Mouse (Mus musculus) Patski (cell line): Measurements from ENCODE around the gene Pigb. TPM values are rescaled to one million over a fixed set of nuclear protein-coding genes. Genes with fewer than 3 reads are reported as not detected.
"Not testable (repeated sequence)": the region's sequence is repeated elsewhere in the genome, so short reads cannot be mapped to it uniquely, and the experiment has no call there.

Experiments used
- ATAC-seq: fragments of 100-300 bp; one replicate; pipeline ENCODE4 v1.8.0; 2021
- CTCF ChIA-PET: fragments of 350-600 bp; sonication (Branson Sonifier 250); formaldehyde crosslinking; loops from one replicate; lab custom pipeline; 2022; ENCODE audit warnings: inconsistent platforms; lab: Charles Lee
- POLR2A ChIA-PET: fragments of 350-600 bp; sonication (Branson Sonifier 250); formaldehyde crosslinking; loops from one replicate; lab custom pipeline; 2022; ENCODE audit warnings: antibody characterized with exemption, inconsistent platforms; lab: Charles Lee
- DNase-seq: peaks from one replicate; pipeline ENCODE4 v3.0.0-alpha.2; 2011; ENCODE audit warnings: low read depth, low spot score
- H3K27me3 ChIP-seq: fragments of 371-371 bp; one replicate; pipeline ENCODE4 v1.5.1; 2021
- CTCF ChIP-seq: fragments of 100-300 bp; IDR thresholded peaks from one replicate; pipeline ENCODE4 v1.5.1; 2021
- in situ Hi-C: fragments of 300-500 bp; cut with MboI; formaldehyde crosslinking; loops from 3 replicates; pipeline ENCODE4 v1.11.1; 2018; ENCODE audit warnings: low pct_unique_long_range_greater_than_20kb, mixed read lengths
- polyA plus RNA-seq: library from polyadenylated mRNA; unstranded; gene quantifications from one replicate; pipeline ENCODE4 v1.2.3, GENCODE M21; 2021

Pigb gene
- 23.3 TPM for polyA plus RNA-seq

DNA sequence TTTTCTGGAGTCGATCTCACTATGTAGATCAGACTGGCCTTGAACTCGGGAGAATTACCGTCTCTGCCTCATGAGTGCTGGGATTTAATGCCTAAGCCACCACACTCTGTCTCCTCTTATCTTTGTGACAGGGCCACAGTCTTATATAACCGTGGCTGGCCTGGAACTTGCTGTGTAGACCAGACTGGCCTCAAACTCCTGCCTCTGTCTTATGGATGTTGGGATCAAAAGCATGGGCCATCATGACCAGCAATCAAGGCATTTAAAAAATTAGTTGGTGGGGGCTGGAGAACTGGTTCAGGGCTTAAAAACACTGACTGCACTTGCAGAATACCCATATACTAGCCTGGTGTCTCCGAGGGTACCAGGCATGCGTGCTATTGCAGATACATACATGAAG, at the start of gene Pigb:
Pigb (minus strand) TSS at position 299 of the 400 bp plus-strand sequence.
- ChIA-PET POLR2A (no interaction called here), CTCF (no interaction called here)
- H3K27me3 ChIP-seq, result no peaks in the 10 kb centered on the region
- in situ Hi-C loops, result loop anchor here (5.0 kb wide), 1 partner anchor 52 kb away; no protein-coding TSS in a partner anchor
- no peak for ATAC-seq
- no peak for DNase-seq
- TF ChIP-seq CTCF, result no peak

DNA sequence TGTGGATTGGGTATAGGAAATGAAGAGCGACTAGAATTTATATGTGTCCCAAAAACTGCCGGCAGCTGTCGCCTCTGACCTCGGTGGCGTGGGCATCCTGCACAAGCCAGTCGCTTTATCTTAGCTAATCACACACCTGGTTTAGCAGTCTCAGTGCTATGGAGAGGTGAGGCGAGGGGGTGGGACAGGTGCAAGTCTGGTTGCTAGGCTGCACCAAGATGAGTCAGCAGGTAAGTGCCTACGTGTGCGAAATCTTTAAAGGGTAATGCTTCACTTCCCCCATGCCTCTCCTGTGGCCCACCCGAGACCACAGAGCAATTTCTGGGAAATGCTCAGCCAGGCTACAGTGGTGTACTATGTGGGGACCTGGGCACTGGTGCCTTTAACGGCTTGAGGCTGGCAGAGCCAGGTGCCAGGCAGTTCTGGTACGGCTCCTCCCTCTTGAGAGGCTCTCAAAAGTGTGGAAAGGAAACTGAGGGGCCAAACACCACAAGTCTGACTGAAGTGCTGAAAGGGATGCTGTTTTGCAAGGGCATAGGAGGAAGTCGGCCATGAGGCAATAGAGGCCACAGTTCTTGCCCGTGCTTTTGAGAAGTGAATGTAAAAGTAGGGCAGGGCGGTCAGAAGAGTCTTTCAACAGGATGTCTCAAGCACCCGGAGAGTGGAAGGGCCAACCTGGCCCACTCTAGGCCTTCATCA, 49.2 kb upstream of the Pigb start:
- ATAC-seq (no peak), DNase-seq (no peak)
- TF ChIP-seq CTCF, result no peak
- H3K27me3 ChIP-seq, result peaks cover 4% of the 10 kb centered on the region
- POLR2A ChIA-PET, result interaction anchor here (0.5 kb wide), 1 partner anchor 23 kb away, joined by 3 read pairs; no protein-coding TSS in a partner anchor
- CTCF ChIA-PET, result interaction anchor here (1.5 kb wide), 1 partner anchor 76 kb away, joined by 3 read pairs; no protein-coding TSS in a partner anchor
- in situ Hi-C loops, result no loop called here

DNA sequence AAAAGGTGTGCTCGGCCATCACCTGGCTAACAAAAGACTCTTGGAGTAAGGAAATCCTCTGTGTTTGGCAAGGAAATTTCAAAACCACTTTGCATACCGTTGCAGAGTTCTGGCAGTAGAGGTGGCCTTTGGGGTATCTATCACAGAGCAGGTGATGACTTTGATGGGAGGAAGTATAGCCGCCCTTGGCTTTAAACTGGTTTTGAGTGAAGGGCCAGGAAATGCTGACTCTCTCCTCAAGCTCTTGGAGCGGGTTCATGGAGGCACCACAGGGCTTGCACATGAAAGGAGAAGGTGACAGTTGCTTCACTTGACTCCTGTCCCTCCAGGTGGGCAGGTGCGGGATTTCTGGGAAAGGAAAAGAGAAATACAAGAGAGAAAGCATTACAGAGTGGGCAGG, 47.4 kb upstream of the Pigb start:
- in situ Hi-C loops, result no loop called here
- DNase-seq (no peak), ATAC-seq (no peak)
- peaks cover 4% of the 10 kb centered on the region for H3K27me3 ChIP-seq
- TF ChIP-seq CTCF, result no peak
- ChIA-PET CTCF (no interaction called here), POLR2A (no interaction called here)

DNA sequence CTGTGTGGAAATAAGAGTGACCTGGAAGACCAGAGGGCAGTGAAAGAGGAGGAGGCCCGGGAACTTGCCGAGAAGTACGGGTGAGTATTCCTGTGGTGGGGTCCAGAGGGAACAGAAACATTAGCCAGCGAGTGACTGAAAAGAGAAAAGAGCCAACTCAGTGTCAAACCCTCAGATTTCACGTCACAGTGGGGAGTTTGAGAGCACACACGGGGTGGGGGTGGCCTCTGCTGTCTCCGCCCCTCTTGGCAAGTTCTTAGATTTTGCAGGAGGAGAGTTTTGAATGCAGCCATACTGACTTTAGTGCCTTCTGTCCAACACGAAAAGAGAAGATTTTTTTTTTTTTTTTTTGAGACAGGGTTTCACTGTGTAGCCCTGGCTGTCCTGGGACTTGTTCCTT, 46.9 kb upstream of the Pigb start:
- ATAC-seq (no peak), DNase-seq (no peak)
- TF ChIP-seq CTCF, result no peak
- in situ Hi-C loops, result no loop called here
- POLR2A ChIA-PET, result no interaction called here
- CTCF ChIA-PET, result no interaction called here
- peaks cover 4% of the 10 kb centered on the region for H3K27me3 ChIP-seq

DNA sequence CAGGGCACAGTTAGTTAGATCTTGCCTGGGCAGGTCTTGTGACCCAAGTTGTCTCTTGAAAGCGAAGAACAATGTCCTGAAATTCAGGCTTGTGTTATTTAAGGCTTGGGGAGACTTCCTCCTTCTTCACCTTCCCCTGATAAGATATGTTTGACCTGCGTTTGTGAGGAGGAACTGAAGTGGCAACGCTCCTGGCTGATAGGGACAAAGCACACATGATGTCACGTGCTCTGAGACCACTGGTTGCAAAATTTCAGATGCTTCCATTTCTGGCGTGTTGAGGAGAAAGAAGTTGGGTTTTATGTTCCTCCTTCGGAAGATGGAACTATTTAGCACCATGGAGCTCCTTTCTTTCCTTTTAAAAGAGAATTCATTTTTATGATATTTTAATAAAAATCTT, 45.7 kb upstream of the Pigb start:
- H3K27me3 ChIP-seq, result peaks cover 4% of the 10 kb centered on the region
- ATAC-seq (no peak), DNase-seq (no peak)
- POLR2A ChIA-PET, result no interaction called here
- CTCF ChIA-PET, result no interaction called here
- in situ Hi-C loops, result no loop called here
- TF ChIP-seq CTCF, result no peak

DNA sequence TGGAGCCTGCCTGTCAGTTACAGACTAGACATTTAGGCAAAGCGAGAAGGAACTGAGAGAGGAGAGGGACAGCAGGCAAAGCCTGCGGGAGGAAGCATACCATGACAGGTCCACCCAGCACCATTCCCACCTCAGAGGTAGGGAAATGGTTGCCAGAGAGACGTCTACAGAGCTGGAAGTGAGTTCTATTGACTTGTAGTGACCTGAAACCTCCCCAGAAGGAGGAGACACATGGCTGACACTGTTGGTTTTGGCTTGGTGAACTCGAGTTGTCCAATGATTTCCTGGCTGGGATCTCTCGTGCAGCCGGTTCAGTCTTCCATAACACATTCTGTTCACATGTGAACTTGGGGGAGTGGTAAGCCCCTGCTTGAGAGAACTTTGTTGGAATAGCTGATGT, 43.8 kb upstream of the Pigb start:
- DNase-seq (no peak), ATAC-seq (no peak)
- peaks cover 4% of the 10 kb centered on the region for H3K27me3 ChIP-seq
- CTCF ChIA-PET, result interaction anchor here (1.7 kb wide), 1 partner anchor 41 kb away, joined by 5 read pairs; no protein-coding TSS in a partner anchor
- TF ChIP-seq CTCF, result no peak
- POLR2A ChIA-PET, result no interaction called here
- in situ Hi-C loops, result no loop called here

DNA sequence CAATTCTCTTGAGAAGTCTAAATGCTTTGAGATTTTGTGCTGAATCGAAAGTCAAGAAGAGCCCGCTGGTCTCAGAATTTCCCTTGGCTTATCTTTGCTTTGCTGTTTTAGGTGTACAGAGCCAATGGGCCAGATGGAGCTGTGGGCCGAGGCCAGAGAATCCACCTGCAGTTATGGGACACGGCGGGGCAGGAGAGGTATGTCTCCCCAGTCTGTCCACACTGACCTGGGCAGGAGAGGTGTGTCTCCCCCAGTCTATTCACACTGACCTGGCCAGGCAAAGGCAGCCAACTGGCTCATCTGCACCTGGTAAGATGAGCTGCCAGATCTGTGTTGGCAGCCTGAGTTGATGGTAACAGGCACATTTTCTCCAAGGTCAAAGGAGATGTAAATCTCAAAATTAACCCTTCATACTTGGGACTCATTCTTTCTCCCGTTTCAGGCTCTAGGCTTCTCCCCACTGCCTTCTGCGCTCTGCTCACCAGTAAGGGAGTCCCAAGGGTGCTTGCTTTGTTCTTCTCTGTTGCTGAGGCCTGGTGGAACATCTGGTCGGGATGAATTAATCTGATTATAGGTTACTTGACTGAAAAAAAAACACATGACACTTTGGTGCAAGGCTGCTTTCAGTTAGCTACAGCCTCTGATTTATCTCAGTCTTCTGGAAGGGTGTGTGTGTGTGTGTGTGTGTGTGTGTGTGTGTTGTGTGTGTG, 42.3 kb upstream of the Pigb start:
- POLR2A ChIA-PET, result interaction anchor here (0.6 to 1.3 kb wide), 2 partner anchors 15 to 50 kb away, joined by 3 to 4 read pairs; no protein-coding TSS in a partner anchor
- in situ Hi-C loops, result no loop called here
- no peak for DNase-seq
- CTCF ChIA-PET, result interaction anchor here (0.9 to 1.5 kb wide), 3 partner anchors 10 to 48 kb away, joined by 3 read pairs; no protein-coding TSS in a partner anchor
- H3K27me3 ChIP-seq, result peaks cover 4% of the 10 kb centered on the region
- no peak for TF ChIP-seq CTCF
- ATAC-seq, result no peak

DNA sequence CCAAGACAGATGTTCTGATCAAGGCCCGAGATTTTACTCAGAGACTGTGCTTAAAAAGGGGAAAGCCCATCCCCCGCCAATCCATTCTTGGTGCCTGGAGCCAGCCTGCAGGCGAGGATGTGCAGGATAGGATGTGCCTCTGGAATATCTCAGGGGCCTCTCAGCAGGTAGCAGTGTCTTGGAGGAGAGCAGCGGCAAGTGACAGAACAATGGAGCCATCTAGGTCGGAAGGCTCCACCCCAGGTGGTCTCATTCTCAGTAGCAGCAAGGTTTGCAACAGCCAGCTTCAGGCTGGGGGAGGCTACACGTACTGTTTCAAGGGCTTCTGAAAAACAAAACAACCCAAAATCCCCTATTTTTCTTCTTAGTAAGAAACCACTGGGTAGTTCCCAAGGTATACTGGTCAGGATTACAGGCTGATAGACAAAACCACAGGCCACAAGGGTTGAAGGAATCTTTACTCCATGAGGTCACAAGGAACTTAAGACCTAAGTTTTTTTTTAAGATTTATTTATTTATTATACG, 39.7 kb upstream of the Pigb start:
- no peak for DNase-seq
- in situ Hi-C loops, result no loop called here
- POLR2A ChIA-PET, result no interaction called here
- no peaks in the 10 kb centered on the region for H3K27me3 ChIP-seq
- ATAC-seq, result no peak
- CTCF ChIA-PET, result no interaction called here
- no peak for TF ChIP-seq CTCF

DNA sequence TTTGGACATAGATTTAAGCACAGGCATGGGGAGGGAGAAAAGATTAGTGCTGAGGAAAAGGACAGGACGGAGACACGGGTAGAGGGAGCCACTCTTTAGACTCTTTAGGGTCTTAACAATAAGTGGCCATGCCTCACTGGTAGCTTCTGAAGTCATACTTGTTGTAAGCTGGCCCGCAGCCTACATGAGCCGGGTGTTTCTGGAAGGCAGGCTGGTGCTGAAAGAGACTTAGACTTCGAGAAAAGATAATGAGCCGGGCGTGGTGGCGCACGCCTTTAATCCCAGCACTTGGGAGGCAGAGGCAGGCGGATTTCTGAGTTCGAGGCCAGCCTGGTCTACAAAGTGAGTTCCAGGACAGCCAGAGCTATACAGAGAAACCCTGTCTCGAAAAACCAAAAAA, 39.2 kb upstream of the Pigb start:
- DNase-seq, in situ Hi-C loops, H3K27me3 ChIP-seq, ATAC-seq, CTCF ChIA-PET, POLR2A ChIA-PET: not testable (repeated sequence)

DNA sequence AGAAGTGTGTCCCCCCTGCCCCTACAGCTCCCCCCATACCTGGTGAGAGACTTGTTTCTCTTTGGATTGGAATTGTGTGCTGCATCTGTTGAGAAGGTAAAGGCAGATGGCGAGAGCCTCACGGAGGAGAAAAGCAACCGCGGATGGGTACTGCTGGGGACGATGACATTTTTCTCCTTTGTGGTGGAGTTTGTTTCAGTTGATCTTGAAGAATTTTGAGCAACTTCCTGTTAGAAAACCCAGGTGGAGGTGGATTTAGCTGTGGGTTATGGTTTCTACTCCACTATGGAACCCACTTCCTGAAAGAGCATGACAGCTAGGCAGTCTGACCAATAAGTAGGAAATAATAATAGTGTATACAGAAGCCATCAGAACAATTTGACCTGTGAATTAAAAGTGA, 33.0 kb upstream of the Pigb start:
- POLR2A ChIA-PET, result no interaction called here
- TF ChIP-seq CTCF, result no peak
- CTCF ChIA-PET, result no interaction called here
- no peak for DNase-seq
- H3K27me3 ChIP-seq, result no peaks in the 10 kb centered on the region
- in situ Hi-C loops, result no loop called here
- ATAC-seq, result no peak

DNA sequence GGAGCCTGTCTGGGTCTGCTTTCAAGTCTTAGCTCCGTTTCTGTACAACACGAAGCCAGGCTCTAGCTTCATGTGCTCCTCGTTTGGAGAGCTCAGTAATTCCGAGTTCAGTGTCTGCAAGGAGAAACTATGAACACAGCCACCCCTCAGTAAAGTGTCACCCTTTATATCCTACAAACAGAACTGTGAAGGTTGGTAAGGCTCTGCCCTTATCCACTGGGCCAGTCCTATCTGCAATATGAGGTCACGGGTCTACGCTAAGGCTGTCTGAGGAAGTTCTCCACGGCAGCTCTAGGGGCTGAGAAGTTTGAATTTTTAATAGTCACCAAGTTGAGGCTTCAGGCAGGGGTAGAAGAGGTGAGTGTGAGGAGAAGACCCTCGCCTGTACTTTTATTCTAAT, 32.2 kb upstream of the Pigb start:
- no peak for TF ChIP-seq CTCF
- in situ Hi-C loops, result no loop called here
- CTCF ChIA-PET, result no interaction called here
- POLR2A ChIA-PET, result no interaction called here
- ATAC-seq, result no peak
- no peak for DNase-seq
- H3K27me3 ChIP-seq, result no peaks in the 10 kb centered on the region
